Mouse (Mus musculus) CD4-positive, CD25-positive, alpha-beta regulatory T cell, adult 4 months (primary cell): ENCODE results near the gene Trmt10a. TPM values are rescaled to one million over a fixed set of nuclear protein-coding genes. Genes with fewer than 3 reads are reported as not detected.

Experiments
- ATAC-seq: one replicate; pipeline ENCODE4 v1.8.0; 2017
- polyA plus RNA-seq, 2 experiments: library from polyadenylated mRNA; unstranded; fragments of 100-300 nt; shearing (Covaris generic); gene quantifications; one replicate each; pipeline ENCODE4 v1.2.1; 2017

The Trmt10a gene
- 1 to 10 TPM; 7.4 to 8.7 TPM for polyA plus RNA-seq

DNA sequence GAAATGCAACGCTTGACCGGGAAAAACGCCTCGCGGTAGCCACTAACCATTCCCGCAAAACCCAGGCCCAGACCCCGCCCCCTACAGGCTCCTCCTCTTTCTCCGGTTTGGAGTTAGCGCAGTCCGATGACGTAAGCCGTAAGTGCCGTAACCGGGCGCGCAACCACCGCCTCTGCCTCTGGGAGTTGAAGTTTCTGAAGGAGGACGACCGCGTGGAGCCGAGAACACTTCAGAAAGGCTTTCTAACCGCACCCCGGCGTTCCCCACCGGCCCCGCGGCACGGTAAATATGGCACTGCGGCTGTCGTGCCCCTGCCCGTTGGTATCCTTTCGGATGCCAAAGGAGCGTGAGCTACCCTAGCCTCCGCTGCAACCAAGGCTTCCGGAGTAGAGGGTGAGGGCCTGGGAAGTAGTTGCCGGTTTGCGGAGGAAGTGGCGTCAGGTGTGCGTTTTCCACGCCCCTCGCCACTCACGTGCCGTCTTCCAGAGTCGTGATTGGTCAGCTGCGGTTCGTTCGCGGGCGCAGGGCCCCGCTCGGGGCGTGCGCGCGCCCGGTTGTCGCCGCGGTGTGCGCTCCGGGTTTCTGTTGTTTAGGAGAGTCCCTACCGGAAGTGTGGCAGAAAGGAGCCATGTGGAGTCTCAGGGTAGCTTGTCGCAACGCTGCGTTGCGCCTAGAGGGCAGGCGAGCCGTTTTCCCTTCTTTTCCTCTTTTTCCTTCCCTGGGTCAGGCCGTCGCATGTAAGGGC lies at the start of gene Trmt10a:
Gene Trmt10a, plus strand, starts transcription at position 134 of the 745 bp plus-strand sequence.
- ATAC-seq, result peak; percentile 89

DNA sequence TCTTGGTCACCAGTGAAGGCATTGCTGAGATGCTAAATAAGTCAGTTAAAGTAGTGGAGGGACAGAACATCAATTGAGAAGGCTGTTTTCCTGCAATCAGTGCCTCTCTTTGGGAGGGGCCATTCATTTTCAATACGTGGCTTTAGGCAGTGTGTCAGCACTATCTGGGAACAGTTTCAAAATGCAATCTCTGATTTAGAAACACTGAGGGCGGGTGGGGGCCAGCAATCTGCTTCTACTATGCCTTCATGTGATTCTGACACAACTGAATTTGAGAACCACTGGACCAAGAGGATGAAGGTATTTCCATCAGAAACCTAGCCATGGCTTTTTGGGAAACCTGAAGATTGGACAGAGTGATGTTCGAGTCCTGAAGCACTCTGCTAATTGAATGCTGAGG lies 47.9 kb upstream of the Trmt10a start:
- no peak for ATAC-seq

DNA sequence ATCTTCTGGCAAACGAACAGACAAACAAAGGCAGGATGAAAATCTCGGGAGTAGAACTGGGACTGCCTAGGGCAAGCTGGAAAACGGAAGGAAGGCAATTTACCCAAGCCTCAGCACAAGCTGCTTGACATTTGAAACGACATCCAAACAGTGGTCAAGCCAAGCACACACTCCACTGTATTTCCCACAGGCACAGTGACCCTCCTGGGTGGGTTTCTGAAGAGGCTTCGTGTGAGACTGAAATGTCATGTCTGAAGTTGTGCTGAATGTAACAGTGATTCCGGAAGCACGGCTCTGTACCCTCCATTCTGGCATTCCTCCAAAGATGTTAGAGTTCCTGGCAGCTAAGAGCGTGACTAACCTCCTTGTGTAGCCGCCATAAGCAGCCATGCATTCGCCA lies 47.5 kb upstream of the Trmt10a start:
- ATAC-seq, result no peak

DNA sequence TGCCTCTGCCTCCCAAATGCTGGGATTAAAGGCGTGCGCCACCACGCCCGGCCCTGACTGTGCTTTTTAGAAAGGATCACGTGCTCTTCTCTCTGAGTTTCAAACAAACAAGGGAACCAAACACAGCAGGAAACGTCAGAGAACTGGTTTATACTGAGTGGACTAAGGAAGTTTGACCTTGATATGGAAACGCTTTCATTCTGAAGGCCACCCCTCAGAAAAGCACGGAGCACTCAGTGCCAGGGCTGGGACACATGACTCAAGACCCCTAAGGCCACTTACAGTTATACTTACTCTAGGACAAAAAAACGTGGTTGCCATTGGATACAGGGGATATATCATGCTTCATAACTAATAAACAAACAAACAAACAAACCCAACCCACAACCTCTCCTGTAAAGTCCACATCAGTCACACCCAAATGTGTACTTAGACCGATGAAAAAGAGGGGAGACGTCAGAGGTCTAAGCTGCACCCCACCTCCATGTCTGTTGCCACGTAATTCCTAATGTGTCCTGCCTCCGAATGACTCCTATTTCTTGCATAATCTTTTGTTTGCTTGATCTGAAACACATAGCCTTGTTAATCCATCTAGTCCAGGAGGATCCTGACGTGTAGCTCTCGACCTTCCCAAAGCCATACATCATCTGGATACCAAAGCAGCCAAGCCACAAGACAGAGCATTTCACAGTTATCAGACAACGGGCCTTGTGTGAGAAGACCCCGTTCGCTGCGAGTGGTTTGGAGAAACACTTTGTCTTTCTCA lies 46.8 kb upstream of the Trmt10a start:
- no peak for ATAC-seq

DNA sequence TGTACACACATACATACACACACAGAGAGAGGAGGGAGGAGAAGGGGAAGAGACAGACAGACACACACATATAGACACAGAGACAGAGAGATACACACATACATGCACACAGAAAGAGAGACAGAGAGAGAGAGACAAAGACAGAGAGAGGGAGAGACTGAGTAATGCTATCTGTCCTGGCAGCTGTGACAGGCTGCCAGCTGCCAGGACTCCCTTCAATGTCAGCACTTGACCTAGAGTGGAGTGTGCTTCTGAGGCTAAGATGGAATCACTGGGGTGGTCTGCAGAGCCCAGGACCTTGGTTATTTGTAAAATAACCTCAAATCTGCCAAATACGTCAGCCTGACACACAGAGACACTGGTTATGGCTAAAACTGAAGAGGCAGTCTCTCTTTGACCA lies 45.5 kb upstream of the Trmt10a start:
- ATAC-seq, result no peak

DNA sequence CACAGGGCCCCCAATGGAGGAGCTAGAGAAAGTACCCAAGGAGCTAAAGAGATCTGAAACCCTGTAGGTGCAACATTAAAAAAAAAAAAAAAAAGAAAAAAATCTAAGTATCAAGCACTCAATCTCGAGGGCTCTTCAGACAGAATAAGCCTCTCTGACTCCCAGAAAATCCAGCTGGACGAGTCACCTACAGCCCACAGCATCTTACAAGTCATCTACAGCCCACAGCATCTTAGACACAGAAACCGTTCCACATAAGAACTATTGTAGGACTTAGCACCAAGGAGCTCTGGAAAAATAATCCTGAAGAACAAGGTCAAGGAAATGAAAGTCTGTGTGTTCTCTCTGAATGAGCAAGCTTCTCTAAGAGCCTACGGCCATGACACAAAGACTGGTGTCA lies 41.3 kb upstream of the Trmt10a start:
- no peak for ATAC-seq

DNA sequence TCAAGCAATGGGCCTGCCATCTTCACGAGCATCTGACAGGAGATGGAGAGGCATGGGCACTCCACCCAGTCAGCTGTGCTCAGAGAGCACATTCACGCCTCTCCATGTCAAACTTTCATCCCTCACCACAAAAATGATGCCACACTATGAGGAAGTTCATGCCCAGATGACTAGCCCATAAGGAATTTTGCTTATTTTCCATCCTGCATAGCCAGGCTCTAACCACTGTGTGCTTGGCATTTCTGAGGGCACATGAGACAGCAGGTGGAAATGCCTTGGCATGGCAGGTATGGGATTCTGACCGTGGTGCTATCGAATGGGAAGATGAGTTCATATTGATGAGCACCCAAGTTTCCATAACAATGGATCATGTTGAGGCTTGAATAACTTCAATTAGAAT lies 39.6 kb upstream of the Trmt10a start:
- no peak for ATAC-seq

- ATAC-seq, result no peak
These were observed 38.2 kb upstream of the Trmt10a start for GRCm38 (mm10) chr3:138105056-138105455.

- ATAC-seq, result no peak
These were observed 36.4 kb upstream of the Trmt10a start for GRCm38 (mm10) chr3:138106887-138107286.

DNA sequence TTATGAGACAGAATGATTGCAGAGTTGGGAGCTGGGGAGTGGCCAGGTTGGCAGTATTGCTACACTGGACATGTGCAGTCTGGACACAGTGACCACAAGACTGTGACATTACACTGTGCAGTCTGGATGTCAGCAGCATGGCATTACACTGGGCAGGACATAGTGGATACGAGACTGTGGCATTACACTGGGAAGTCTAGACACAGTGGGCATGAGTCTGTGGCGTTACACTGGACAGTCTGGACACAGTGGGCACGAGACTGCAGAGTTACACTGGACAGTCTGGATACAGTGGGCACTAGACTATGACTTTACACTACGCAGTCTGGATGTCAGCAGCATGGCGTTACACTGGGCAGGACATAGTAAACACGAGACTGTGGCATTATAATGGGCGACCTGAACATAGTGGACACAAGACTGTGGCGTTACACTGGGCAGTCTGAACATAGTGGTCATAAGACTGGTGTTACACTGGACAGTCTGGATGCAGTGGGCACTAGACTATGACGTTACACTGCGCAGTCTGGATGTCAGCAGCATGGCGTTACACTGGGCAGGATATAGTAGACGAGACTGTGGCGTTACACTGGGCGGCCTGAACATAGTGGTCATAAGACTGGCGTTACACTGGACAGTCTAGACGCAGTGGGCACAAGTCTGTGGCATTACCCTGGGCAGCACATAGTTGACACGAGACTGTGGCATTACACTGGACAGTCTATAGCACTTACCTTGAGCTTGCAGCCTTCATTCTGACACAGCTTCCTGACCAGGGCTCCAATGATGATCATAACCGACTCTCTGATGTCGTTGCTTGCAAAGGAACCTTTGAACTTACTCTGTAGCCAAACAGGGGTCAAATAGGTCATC lies 32.1 kb upstream of the Trmt10a start:
- ATAC-seq, result no peak

DNA sequence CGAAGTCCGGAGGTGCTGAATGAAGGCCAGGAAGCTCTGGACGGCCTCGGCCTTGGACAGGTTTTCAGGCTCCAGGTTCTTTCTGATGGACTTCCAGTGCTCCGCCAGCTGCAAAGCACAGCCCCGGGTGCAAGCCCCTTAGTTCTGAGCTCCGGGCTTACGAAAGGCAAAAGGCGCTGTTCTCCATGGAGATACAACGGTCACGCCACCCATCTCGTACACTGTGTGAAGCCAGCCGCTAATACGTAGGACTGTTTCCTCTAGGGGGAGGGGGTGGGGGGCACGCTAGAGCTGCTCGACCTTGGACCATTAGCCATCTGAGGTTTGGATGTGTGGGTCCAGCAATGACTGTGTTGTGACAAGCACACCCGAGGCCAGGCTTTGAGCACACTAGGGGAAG lies 29.1 kb upstream of the Trmt10a start:
- no peak for ATAC-seq

DNA sequence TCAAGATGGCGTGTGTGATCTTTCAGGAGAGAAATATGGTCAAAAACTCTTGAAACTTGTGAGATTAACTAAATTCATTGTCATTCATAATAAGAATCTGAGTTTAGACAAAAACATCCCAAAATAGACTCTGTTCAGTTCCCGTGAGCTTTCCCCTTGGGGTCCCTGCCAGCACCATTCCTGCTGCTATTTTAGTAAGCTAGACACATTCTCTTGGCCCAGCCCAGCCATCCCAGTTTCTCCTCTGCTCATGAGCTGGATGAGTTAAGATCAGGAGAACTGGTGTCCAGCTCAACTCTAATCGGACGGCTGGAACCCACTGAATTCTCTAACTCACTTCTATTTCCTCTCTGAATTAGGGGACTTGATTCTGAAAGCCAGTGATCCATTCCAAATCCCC lies 26.4 kb upstream of the Trmt10a start:
- ATAC-seq, result no peak

DNA sequence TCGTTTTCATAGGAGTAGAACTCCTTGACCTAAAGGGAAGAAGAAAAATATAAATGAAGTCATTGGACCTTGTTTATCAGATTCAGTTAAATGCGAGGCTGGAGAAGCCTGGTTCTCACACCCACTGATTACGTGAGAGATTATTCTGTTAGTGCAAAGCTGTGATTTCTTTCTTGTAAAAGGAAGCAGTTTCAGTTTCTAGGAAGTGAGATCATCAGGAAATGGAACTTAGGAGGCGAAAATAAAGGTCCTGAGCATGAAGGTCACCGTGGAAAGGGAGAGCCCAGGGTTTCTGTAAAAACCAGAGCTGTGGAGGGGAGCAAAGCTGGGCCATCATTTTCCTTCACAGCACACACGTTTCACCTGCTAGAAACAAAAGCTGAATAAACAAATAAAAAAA lies 24.9 kb upstream of the Trmt10a start:
- ATAC-seq, result no peak

GRCm38 (mm10) chr3:138118831-138119230 lies 24.4 kb upstream of the Trmt10a start:
- ATAC-seq, result peak; percentile 20

DNA sequence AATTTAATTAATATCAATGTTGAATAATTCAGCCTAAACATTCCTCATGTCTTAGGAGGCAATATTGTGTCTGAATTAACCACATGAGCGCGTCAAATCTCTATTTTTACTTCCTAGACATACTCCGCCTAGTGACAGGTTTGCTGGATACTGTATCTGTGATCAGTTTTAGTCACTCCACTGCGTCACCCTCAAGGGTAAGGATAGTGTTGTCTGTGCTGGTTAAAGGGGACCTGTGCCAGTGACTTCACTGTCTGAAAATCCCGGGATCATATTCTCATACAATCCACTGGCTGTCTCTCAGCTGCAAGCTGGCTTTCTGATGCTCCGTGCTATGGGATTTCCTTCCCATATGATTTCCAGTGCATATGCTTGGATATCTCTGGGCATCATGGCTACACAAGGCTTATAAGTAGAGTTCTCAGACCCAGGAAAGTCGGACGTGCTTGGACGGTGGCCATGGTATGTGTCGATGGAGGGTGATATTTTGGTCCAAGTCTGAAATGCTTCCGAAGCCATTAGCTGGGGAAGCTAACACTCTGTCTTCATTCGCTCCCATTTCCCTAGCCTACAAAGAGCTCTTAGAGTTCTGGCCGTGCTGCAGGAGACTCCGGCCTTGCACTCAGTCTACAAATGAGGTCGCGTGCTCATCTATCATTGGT lies 23.7 kb upstream of the Trmt10a start:
- no peak for ATAC-seq

DNA sequence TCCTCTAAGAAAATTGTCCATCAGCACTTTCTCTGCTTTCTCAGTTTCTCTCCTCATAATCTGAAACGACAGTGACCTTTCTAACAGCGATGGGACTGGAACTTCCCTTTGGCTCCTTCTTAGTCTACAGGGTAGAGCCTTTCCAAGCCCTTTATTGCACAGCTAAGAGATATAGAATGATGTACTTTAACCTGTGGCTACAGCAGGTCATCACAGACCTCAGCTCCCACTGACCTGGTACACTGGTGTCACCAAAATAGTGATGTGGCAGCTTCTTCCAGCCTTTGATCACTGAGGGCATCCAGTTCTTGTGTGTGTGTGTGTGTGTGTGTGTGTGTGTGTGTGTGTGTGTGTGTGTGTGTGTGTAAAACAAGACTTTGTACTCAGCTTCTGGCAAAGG lies 21.8 kb upstream of the Trmt10a start:
- ATAC-seq, result no peak

GRCm38 (mm10) chr3:138123842-138124241 lies 19.4 kb upstream of the Trmt10a start:
- no peak for ATAC-seq

DNA sequence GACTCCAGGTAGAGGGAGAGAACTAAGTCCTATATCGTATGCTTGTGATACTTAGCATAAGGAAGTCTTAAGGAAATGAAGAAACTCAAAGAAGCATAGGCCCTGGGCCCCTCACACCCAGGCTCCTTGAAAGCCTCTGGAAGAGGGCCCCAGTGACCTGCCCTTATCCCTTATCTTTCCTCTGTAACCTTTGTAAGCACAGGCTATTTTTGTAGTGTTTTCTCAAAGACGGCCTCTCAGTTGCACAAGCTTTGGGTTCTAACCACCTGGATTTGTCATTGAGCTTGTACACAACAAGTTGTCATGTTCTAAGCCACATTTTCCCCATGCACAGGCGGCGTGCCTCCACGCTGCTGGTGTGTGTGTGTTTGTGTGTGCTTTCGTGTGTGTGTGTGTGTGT lies 14.1 kb upstream of the Trmt10a start:
- ATAC-seq, result no peak

- ATAC-seq, result no peak
These were observed 12.6 kb upstream of the Trmt10a start for GRCm38 (mm10) chr3:138130692-138131091.

- no peak for ATAC-seq
These were observed 12.1 kb upstream of the Trmt10a start for GRCm38 (mm10) chr3:138131168-138131567.

DNA sequence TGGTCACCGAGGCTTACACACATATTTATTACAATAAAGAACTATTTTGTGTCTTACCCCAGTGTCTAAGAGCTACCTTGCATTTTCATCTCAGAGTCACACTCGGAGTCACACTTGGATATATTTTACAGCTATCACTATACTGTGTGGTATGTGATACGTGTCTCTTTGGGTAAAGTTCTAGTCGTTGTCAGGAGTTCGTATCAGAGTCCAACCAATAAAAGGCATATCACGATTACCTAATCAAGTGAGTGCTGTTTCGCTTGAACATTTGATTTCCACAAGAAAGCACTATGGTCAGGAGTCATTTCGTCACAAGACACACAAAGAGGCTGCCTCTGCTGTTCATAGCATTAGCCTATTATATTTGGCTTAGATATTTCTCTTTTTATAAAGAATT lies 9.8 kb upstream of the Trmt10a start:
- ATAC-seq, result no peak

GRCm38 (mm10) chr3:138133916-138134315 lies 9.3 kb upstream of the Trmt10a start:
- no peak for ATAC-seq

GRCm38 (mm10) chr3:138134528-138134927 lies 8.7 kb upstream of the Trmt10a start:
- ATAC-seq, result no peak
